Mouse (Mus musculus) CH12.LX (cell line): ENCODE data around the gene R3hcc1l. TPM values are rescaled to one million over a fixed set of nuclear protein-coding genes. Genes with fewer than 3 reads are reported as not detected.

Experiments
- DNase-seq: peaks from one replicate; pipeline ENCODE4 v3.0.0-alpha.2; 2013; ENCODE audit errors: extremely low read depth
- H3K27ac ChIP-seq: 2 replicates; pipeline ENCODE4 v1.5.1; 2012; ENCODE audit warnings: low read depth, mild to moderate bottlenecking, control low read depth, moderate library complexity; ENCODE audit not compliant: insufficient read depth
- H3K27me3 ChIP-seq: replicated peaks from 2 replicates; pipeline ENCODE3; 2012; ENCODE audit warnings: inconsistent platforms
- H3K36me3 ChIP-seq, 2 experiments: replicated peaks in 1 of 2; 2 replicates each; pipeline versions ENCODE3 to v1.6.1; 2012; ENCODE audit warnings: inconsistent platforms in 1 of 2, low read length in 1 of 2, mild to moderate bottlenecking in 1 of 2, mixed read lengths in 1 of 2, moderate library complexity in 1 of 2; ENCODE audit not compliant: control insufficient read depth in 1 of 2, insufficient read depth in 1 of 2
- H3K4me1 ChIP-seq, 2 experiments: 2 replicates each; pipeline ENCODE4 v1.6.1; 2012; ENCODE audit warnings: inconsistent platforms in 1 of 2, moderate library complexity in 1 of 2; ENCODE audit not compliant: insufficient read depth in 2 of 2, control insufficient read depth in 1 of 2
- H3K4me2 ChIP-seq: 2 replicates; pipeline ENCODE4 v1.6.1; 2012; ENCODE audit warnings: low read depth, mild to moderate bottlenecking, control low read depth; ENCODE audit not compliant: poor library complexity, insufficient read depth, severe bottlenecking
- H3K4me3 ChIP-seq, 3 experiments: fragments of 150-350 bp in 1 of 3; sonication (generic) in 1 of 3; replicated peaks in 1 of 3; 2 replicates each; pipeline versions ENCODE3 to v1.5.1; 2011 to 2012; ENCODE audit warnings: low read depth in 2 of 3, low read length in 2 of 3, mild to moderate bottlenecking in 2 of 3, moderate library complexity in 2 of 3, control low read depth in 1 of 3, improper control_type of control experiment in 1 of 3, inconsistent platforms in 1 of 3, mixed read lengths in 1 of 3; ENCODE audit not compliant: poor library complexity in 1 of 3
- H3K79me2 ChIP-seq: replicated peaks from 2 replicates; pipeline ENCODE4 v1.6.1; 2012; ENCODE audit warnings: mild to moderate bottlenecking, moderate library complexity; ENCODE audit not compliant: control insufficient read depth, poor library complexity, insufficient read depth, severe bottlenecking; ENCODE audit errors: extremely low read depth
- H3K9ac ChIP-seq: 2 replicates; pipeline ENCODE4 v1.6.1; 2012; ENCODE audit warnings: low read depth, mild to moderate bottlenecking, control low read depth, moderate library complexity; ENCODE audit not compliant: insufficient read depth
- H3K9me3 ChIP-seq: replicated peaks from 2 replicates; pipeline ENCODE3; 2012; ENCODE audit warnings: low read length, inconsistent platforms, mixed read lengths
- BHLHE40 ChIP-seq: IDR thresholded peaks from 2 replicates; pipeline ENCODE4 v1.6.1; 2011; ENCODE audit warnings: mild to moderate bottlenecking, low read depth, low read length, improper control_type of control experiment
- ETS1 ChIP-seq: conservative IDR thresholded peaks from 2 replicates; pipeline ENCODE4 v1.6.1; 2012; ENCODE audit warnings: low read depth, mild to moderate bottlenecking, inconsistent platforms, low read length, improper control_type of control experiment, moderate library complexity
- GABPA ChIP-seq: IDR thresholded peaks from 2 replicates; pipeline ENCODE4 v1.6.1; 2012; ENCODE audit warnings: low read depth, low read length, improper control_type of control experiment, inconsistent platforms; ENCODE audit not compliant: insufficient replicate concordance
- JUN ChIP-seq: IDR thresholded peaks from 2 replicates; pipeline ENCODE4 v1.6.1; 2011; ENCODE audit warnings: low read depth, mild to moderate bottlenecking, low read length, improper control_type of control experiment, moderate library complexity; ENCODE audit not compliant: insufficient read depth
- JUND ChIP-seq: conservative IDR thresholded peaks from 2 replicates; pipeline ENCODE4 v1.6.1; 2011; ENCODE audit warnings: low read depth, low read length, improper control_type of control experiment
- KAT2A ChIP-seq: IDR thresholded peaks from 2 replicates; pipeline ENCODE4 v1.6.1; 2012; ENCODE audit warnings: low read length, improper control_type of control experiment, inconsistent platforms; ENCODE audit not compliant: insufficient replicate concordance
- MAFK ChIP-seq: IDR thresholded peaks from 2 replicates; pipeline ENCODE4 v1.6.1; 2011; ENCODE audit warnings: low read length, improper control_type of control experiment; ENCODE audit not compliant: insufficient replicate concordance
- MAX ChIP-seq: IDR thresholded peaks from 2 replicates; pipeline ENCODE4 v1.6.1; 2011; ENCODE audit warnings: low read length, improper control_type of control experiment
- MAZ ChIP-seq: IDR thresholded peaks from 2 replicates; pipeline ENCODE4 v1.6.1; 2012; ENCODE audit warnings: low read depth, mild to moderate bottlenecking, inconsistent platforms, low read length, improper control_type of control experiment, moderate library complexity
- MEF2A ChIP-seq: IDR thresholded peaks from 2 replicates; pipeline ENCODE4 v1.6.1; 2014; ENCODE audit warnings: low read depth, mild to moderate bottlenecking, inconsistent platforms, low read length, improper control_type of control experiment, borderline replicate concordance
- RAD21 ChIP-seq: IDR thresholded peaks from 2 replicates; pipeline ENCODE4 v1.6.1; 2011; ENCODE audit warnings: low read depth, mild to moderate bottlenecking, low read length, improper control_type of control experiment, moderate library complexity
- RCOR1 ChIP-seq: conservative IDR thresholded peaks from 2 replicates; pipeline ENCODE4 v1.6.1; 2012; ENCODE audit warnings: low read depth, mild to moderate bottlenecking, inconsistent platforms, low read length, improper control_type of control experiment
- USF2 ChIP-seq: conservative IDR thresholded peaks from 2 replicates; pipeline ENCODE4 v1.6.1; 2011; ENCODE audit warnings: low read depth, low read length, improper control_type of control experiment
- ZC3H11A ChIP-seq: IDR thresholded peaks from 2 replicates; pipeline ENCODE4 v1.6.1; 2012; ENCODE audit warnings: low read depth, mild to moderate bottlenecking, inconsistent platforms, low read length, improper control_type of control experiment
- ZKSCAN1 ChIP-seq: IDR thresholded peaks from 2 replicates; pipeline ENCODE4 v1.6.1; 2012; ENCODE audit warnings: low read depth, inconsistent platforms, low read length, improper control_type of control experiment, borderline replicate concordance
- ZMIZ1 ChIP-seq: IDR thresholded peaks from 2 replicates; pipeline ENCODE4 v1.6.1; 2012; ENCODE audit warnings: low read depth, mild to moderate bottlenecking, inconsistent platforms, low read length, improper control_type of control experiment
- ZNF384 ChIP-seq: IDR thresholded peaks from 2 replicates; pipeline ENCODE4 v1.6.1; 2012; ENCODE audit warnings: low read depth, low read length, improper control_type of control experiment, inconsistent platforms
- dilution Hi-C: fragments of 300-500 bp; cut with MboI; formaldehyde crosslinking; loops from 2 replicates; pipeline ENCODE4 v1.14.3; 2020; ENCODE audit warnings: low sequenced_read_pairs; ENCODE audit not compliant: extremely low pct_unique_long_range_greater_than_20kb, extremely low pct_ligation_motif_present
- in situ Hi-C: fragments of 300-500 bp; cut with MboI; formaldehyde crosslinking; loops from 3 replicates; pipeline ENCODE4 v1.14.3; 2019; ENCODE audit warnings: low sequenced_read_pairs, low pct_ligation_motif_present, low pct_unique_long_range_greater_than_20kb, mixed read lengths
- polyA plus RNA-seq: library from polyadenylated mRNA; unstranded; fragments of >175 nt; gene quantifications from 2 replicates; pipeline ENCODE4 v1.2.1, GENCODE M21; 2012; ENCODE audit warnings: low read depth; ENCODE audit not compliant: insufficient read length
- total RNA-seq, 2 experiments: library from RNA; depleted of rRNA; stranded (reverse); fragments of 300-350 nt in 1 of 2; fragments of >200 nt in 1 of 2; gene quantifications; 2 replicates each; pipeline ENCODE4 v1.2.3; 2012 to 2014

The R3hcc1l gene
- total and polyA plus RNA-seq, 3 experiments, result 6.1 to 12.2 (median 10.7) TPM

GRCm38 (mm10) chr19:42595066-42595465 lies 76.5 kb downstream of the R3hcc1l start:
- dilution Hi-C loops, result no loop called here
- no peak overlapping the region for H3K4me2 ChIP-seq
- H3K27ac ChIP-seq, result no peak overlapping the region
- H3K9me3 ChIP-seq, result no peaks in the 10 kb centered on the region
- no peaks in the 10 kb centered on the region for H3K79me2 ChIP-seq
- DNase-seq, result no peak
- H3K4me1 ChIP-seq, result 0 out of 4 replicates have a peak, but pooled peaks cover 0 to 3% of the 10 kb centered on the region in 2 experiments
- H3K9ac ChIP-seq, result no peak overlapping the region
- no peaks in the 10 kb centered on the region for H3K27me3 ChIP-seq
- no peak for TF ChIP-seq MAX
- no peak for TF ChIP-seq BHLHE40
- TF ChIP-seq JUN, result no peak
- TF ChIP-seq KAT2A, result no peak
- TF ChIP-seq ZNF384, result no peak
- no peak for TF ChIP-seq RCOR1
- no peak for TF ChIP-seq MAFK
- no peak for TF ChIP-seq ZKSCAN1
- TF ChIP-seq MEF2A, result no peak
- no peak for TF ChIP-seq USF2
- no peak for TF ChIP-seq JUND
- TF ChIP-seq ETS1, result no peak
- no peak for TF ChIP-seq MAZ
- no peak for TF ChIP-seq ZC3H11A
- H3K36me3 ChIP-seq, result peaks cover 19 to 57% of the 10 kb centered on the region in 2 experiments
- no peak overlapping the region for H3K4me3 ChIP-seq
- in situ Hi-C loops, result no loop called here

GRCm38 (mm10) chr19:42597286-42597685 lies 78.7 kb downstream of the R3hcc1l start:
- H3K9me3 ChIP-seq, result no peaks in the 10 kb centered on the region
- TF ChIP-seq ZMIZ1 (no peak), BHLHE40 (no peak), GABPA (no peak), RAD21 (no peak), MAFK (no peak)
- no peak overlapping the region for H3K27ac ChIP-seq
- H3K36me3 ChIP-seq, result peaks cover 6 to 38% of the 10 kb centered on the region in 2 experiments
- dilution Hi-C loops (no loop called here), in situ Hi-C loops (no loop called here)
- DNase-seq, result no peak
- 0 out of 4 replicates have a peak, but pooled peaks cover 0 to 3% of the 10 kb centered on the region in 2 experiments for H3K4me1 ChIP-seq
- H3K4me3 ChIP-seq, result no peak overlapping the region
- H3K27me3 ChIP-seq, result no peaks in the 10 kb centered on the region
- no peaks in the 10 kb centered on the region for H3K79me2 ChIP-seq
- H3K4me2 ChIP-seq, result no peak overlapping the region
- H3K9ac ChIP-seq, result no peak overlapping the region
